Mouse (Mus musculus): Measurements from ENCODE around the gene Lck. TPM values are rescaled to one million over a fixed set of nuclear protein-coding genes. Genes with fewer than 3 reads are reported as not detected.

Gene Lck
- polyA plus RNA-seq, 1 experiment from 2014 or later, result 5.7 TPM

DNA sequence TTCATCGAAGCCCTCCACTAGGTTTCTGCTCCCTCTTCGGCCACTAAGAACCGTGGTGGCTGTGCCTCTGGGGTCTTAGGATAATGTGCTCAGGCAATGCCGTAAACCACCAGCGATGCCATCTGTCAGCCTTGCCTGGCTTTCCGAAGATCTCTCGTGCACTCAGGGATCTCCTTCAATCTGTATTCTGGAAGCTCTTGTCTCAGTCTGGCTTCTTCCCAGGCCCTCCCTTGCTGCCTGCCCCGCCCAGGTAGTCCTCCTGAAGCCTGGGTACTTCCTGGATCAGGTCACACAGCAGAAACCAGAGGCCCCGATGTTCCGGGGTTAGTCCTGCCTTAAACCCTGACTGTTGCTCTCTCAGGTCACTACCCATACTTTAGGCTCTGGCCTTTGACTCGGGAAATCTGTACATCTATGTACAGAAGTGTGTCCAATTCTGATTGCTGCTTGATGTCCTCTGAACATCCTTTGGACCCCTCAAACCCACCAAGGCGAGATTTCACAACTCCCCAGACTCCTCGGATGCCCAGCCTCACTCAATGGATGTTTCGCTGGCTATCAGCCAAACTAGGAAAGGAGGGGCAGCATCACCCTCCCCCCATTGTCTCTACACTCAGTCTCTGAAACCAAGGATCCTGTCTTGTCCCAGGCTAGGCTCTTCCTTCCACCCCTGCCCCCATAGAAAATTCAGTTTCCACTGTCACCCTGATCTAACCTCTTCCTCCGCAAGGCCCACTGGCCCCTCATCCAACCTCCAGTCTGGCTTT, 64.4 kb downstream of the Lck start:
- no peak overlapping the region for H3K27ac ChIP-seq (ENCODE audit: low read depth)
- H3K27me3 ChIP-seq (ENCODE audit: insufficient read depth, low read length), result no peaks in the 10 kb centered on the region
- H3K9me3 ChIP-seq (ENCODE audit: low read depth, low read length), result no peaks in the 10 kb centered on the region
- no peak for TF ChIP-seq CTCF (IDR thresholded peaks at IDR 0.05; ENCODE audit: low read depth)
- H3K4me3 ChIP-seq (ENCODE audit: low read depth, low read length), result no peak overlapping the region
- DNase-seq, result peak; percentile 43
- H3K4me2 ChIP-seq, result no peak overlapping the region
- no peaks in the 10 kb centered on the region for H3K36me3 ChIP-seq (ENCODE audit: insufficient read depth)
- 52% methylated on average over 15 of the region's 15 CpGs for WGBS
- H3K4me1 ChIP-seq (ENCODE audit: insufficient read depth), result 0 out of 2 replicates have a peak, but pooled peaks cover 3% of the 10 kb centered on the region
- H3K9ac ChIP-seq, result no peak overlapping the region
- no peak for ATAC-seq (ENCODE audit: insufficient read depth)

GRCm38 (mm10) chr4:129508237-129508515, 65.3 kb downstream of the Lck start:
- no peak for ATAC-seq (ENCODE audit: insufficient read depth)
- Histone ChIP-seq H3K9ac (no peak overlapping the region), H3K27me3 (ENCODE audit: insufficient read depth, low read length) (no peaks in the 10 kb centered on the region), H3K4me3 (ENCODE audit: low read depth, low read length) (no peak overlapping the region), H3K4me2 (no peak overlapping the region), H3K4me1 (ENCODE audit: insufficient read depth) (0 out of 2 replicates have a peak, but pooled peaks cover 3% of the 10 kb centered on the region), H3K9me3 (ENCODE audit: low read depth, low read length) (no peaks in the 10 kb centered on the region), H3K27ac (ENCODE audit: low read depth) (no peak overlapping the region), H3K36me3 (ENCODE audit: insufficient read depth) (no peaks in the 10 kb centered on the region)
- DNase-seq, result no peak
- 48% methylated on average over 3 of the region's 3 CpGs for WGBS
- TF ChIP-seq CTCF (IDR thresholded peaks at IDR 0.05; ENCODE audit: low read depth), result no peak

- TF ChIP-seq CTCF (IDR thresholded peaks at IDR 0.05; ENCODE audit: low read depth), result no peak
- Histone ChIP-seq H3K36me3 (ENCODE audit: insufficient read depth) (no peaks in the 10 kb centered on the region), H3K4me1 (ENCODE audit: insufficient read depth) (no peaks in the 10 kb centered on the region), H3K27ac (ENCODE audit: low read depth) (no peak overlapping the region), H3K4me2 (no peak overlapping the region), H3K27me3 (ENCODE audit: insufficient read depth, low read length) (no peaks in the 10 kb centered on the region), H3K4me3 (ENCODE audit: low read depth, low read length) (no peak overlapping the region), H3K9me3 (ENCODE audit: low read depth, low read length) (no peaks in the 10 kb centered on the region), H3K9ac (no peak overlapping the region)
- no peak for DNase-seq
- ATAC-seq (ENCODE audit: insufficient read depth), result no peak
- 47% methylated on average over 9 of the region's 10 CpGs for WGBS
Measured at GRCm38 (mm10) chr4:129507434-129508236, 65.8 kb downstream of the Lck start.

- H3K36me3 ChIP-seq (ENCODE audit: insufficient read depth), result no peaks in the 10 kb centered on the region
- no peaks in the 10 kb centered on the region for H3K27me3 ChIP-seq (ENCODE audit: insufficient read depth, low read length)
- no peak overlapping the region for H3K27ac ChIP-seq (ENCODE audit: low read depth)
- DNase-seq, result no peak
- H3K9ac ChIP-seq, result no peak overlapping the region
- no peaks in the 10 kb centered on the region for H3K4me1 ChIP-seq (ENCODE audit: insufficient read depth)
- 77% methylated on average over 3 of the region's 3 CpGs for WGBS
- no peak overlapping the region for H3K4me3 ChIP-seq (ENCODE audit: low read depth, low read length)
- TF ChIP-seq CTCF (IDR thresholded peaks at IDR 0.05; ENCODE audit: low read depth), result no peak
- no peak overlapping the region for H3K4me2 ChIP-seq
- no peak for ATAC-seq (ENCODE audit: insufficient read depth)
- no peaks in the 10 kb centered on the region for H3K9me3 ChIP-seq (ENCODE audit: low read depth, low read length)
Measured at GRCm38 (mm10) chr4:129505511-129505910, 67.9 kb downstream of the Lck start.

DNA sequence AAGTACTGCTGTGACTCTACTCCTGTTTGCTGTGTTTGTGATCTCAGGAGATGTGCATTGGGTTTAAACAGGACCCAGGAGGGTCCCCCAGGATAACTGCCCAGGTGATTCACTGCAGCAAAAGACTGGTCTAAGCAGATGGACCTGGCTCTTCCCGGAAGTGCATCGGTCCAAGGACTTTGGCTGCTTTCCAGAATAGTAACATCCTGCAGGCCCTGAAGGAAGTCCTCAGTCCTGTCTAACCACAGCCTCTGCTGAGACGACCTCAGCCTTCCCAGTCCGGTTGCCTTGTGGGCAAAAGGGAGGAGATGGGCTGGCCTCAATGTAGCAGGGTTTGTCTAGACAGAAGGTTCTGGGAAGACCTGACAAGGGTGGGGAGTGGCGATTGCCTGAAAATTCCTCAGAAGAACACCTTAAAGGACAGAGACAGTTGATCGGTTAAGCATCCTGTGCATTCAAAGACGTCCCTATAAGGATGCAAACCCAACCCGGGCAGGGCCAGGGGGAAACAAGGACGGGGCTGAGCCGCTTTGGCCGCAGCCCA, 70.5 kb downstream of the Lck start:
- no peak overlapping the region for H3K4me3 ChIP-seq (ENCODE audit: low read depth, low read length)
- no peaks in the 10 kb centered on the region for H3K27me3 ChIP-seq (ENCODE audit: insufficient read depth, low read length)
- H3K9me3 ChIP-seq (ENCODE audit: low read depth, low read length), result no peaks in the 10 kb centered on the region
- H3K4me1 ChIP-seq (ENCODE audit: insufficient read depth), result no peaks in the 10 kb centered on the region
- no peaks in the 10 kb centered on the region for H3K36me3 ChIP-seq (ENCODE audit: insufficient read depth)
- no peak for TF ChIP-seq CTCF (IDR thresholded peaks at IDR 0.05; ENCODE audit: low read depth)
- H3K4me2 ChIP-seq, result no peak overlapping the region
- WGBS, result 55% methylated on average over 11 of the region's 11 CpGs
- no peak overlapping the region for H3K27ac ChIP-seq (ENCODE audit: low read depth)
- H3K9ac ChIP-seq, result no peak overlapping the region
- DNase-seq, result peak; percentile 62
- ATAC-seq (ENCODE audit: insufficient read depth), result no peak

GRCm38 (mm10) chr4:129502327-129502888, 71.0 kb downstream of the Lck start:
- no peak overlapping the region for H3K9ac ChIP-seq
- H3K36me3 ChIP-seq (ENCODE audit: insufficient read depth), result no peaks in the 10 kb centered on the region
- no peak overlapping the region for H3K4me3 ChIP-seq (ENCODE audit: low read depth, low read length)
- WGBS, result 46% methylated on average over 9 of the region's 9 CpGs
- ATAC-seq (ENCODE audit: insufficient read depth) (no peak), DNase-seq (peak; percentile 40)
- no peaks in the 10 kb centered on the region for H3K9me3 ChIP-seq (ENCODE audit: low read depth, low read length)
- no peak for TF ChIP-seq CTCF (IDR thresholded peaks at IDR 0.05; ENCODE audit: low read depth)
- no peak overlapping the region for H3K4me2 ChIP-seq
- no peak overlapping the region for H3K27ac ChIP-seq (ENCODE audit: low read depth)
- H3K27me3 ChIP-seq (ENCODE audit: insufficient read depth, low read length), result no peaks in the 10 kb centered on the region
- no peaks in the 10 kb centered on the region for H3K4me1 ChIP-seq (ENCODE audit: insufficient read depth)
